Mouse (Mus musculus) cerebellum, adult 9-10 months (tissue): ENCODE measurements around the gene Comtd1.

Source experiments
- DNase-seq: peaks from one replicate; pipeline ENCODE4 v3.0.0; 2022

The Comtd1 gene

GRCm38 (mm10) chr14:21802543-21803206 is 46.1 kb downstream of the Comtd1 start:
- no peak for DNase-seq

- DNase-seq: no peak
These were observed 47.2 kb downstream of the Comtd1 start for GRCm38 (mm10) chr14:21801624-21802023.

GRCm38 (mm10) chr14:21800641-21801040 is 48.1 kb downstream of the Comtd1 start:
- DNase-seq: no peak
